Mouse (Mus musculus): ENCODE data around the gene Ddit4. TPM values are rescaled to one million over a fixed set of nuclear protein-coding genes. Genes with fewer than 3 reads are reported as not detected.

The Ddit4 gene
- polyA plus RNA-seq, 1 experiment: 0.06 TPM

DNA sequence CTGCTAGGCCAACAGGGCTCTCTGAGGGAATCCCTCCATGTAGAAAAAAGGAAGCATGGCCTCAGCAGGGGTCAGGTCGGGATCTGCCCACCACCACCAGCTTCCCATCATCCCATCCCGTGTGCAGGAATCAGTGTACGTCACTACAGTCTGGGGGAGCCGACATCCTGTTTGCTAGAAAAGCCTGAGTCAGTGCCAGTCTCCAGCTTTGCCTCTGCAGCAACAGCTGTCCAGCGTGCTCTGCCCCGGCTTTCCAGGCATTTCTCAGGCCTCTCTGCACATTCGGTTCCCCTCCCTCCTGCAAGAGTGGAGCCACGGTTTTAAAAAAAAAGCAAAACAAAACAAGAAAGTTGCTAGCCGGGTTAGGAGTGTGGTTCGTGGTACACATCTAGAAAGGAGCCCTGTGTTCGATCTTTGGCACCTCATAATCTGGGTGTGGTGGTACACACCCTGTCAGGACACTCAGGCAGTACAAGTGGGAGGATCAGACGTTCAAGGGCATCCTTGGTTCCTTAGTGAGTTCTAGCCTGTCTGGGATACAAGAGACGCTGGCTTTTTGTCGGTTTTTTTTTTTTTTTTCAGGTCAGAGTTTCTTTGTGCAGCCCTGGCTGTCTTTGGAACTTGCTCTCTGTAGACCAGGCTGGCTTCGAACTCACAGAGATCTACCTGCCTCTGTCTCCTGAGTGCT, 32.0 kb downstream of the Ddit4 start:
- peaks cover 43% of the 10 kb centered on the region for H3K4me1 ChIP-seq (ENCODE audit: control insufficient read depth)
- H3K27me3 ChIP-seq (ENCODE audit: control insufficient read depth): peaks cover 8% of the 10 kb centered on the region; the same call in 1 of the 2 replicates
- no peaks in the 10 kb centered on the region for H3K36me3 ChIP-seq (ENCODE audit: control insufficient read depth)
- no peaks in the 10 kb centered on the region for H3K9me3 ChIP-seq (ENCODE audit: control insufficient read depth, low read length)
- H3K4me3 ChIP-seq (replicated peaks): no peak overlapping the region
- no peak for TF ChIP-seq GATA1 (IDR thresholded peaks at IDR 0.05; ENCODE audit: low read length)
- TF ChIP-seq TAL1 (IDR thresholded peaks at IDR 0.05; ENCODE audit: low read length): no peak

GRCm38 (mm10) chr10:59918111-59918510, 33.5 kb downstream of the Ddit4 start:
- TF ChIP-seq TAL1 (IDR thresholded peaks at IDR 0.05; ENCODE audit: low read length) (no peak), GATA1 (IDR thresholded peaks at IDR 0.05; ENCODE audit: low read length) (no peak)

DNA sequence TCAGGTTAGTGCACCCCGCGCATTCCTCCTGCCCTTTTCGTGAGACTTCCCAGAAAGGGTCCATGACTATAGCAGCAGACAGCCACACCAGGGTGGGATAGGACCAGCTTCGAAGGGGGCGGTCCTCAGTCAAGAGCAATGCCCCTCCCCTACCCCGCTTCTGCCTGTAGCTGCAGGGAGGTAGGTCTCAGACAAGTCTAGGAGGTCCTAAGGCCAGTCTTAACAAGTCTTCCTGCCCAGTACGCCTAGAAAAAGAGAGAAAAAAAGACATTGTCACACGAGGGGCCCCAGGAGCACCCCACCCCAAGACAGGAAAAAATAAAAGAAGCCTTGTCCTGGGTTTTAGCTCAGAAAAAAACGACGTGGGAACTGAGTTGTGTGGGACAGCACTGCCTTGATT, 35.0 kb downstream of the Ddit4 start:
- TF ChIP-seq TAL1 (IDR thresholded peaks at IDR 0.05; ENCODE audit: low read length): no peak
- no peak for TF ChIP-seq GATA1 (IDR thresholded peaks at IDR 0.05; ENCODE audit: low read length)
- Histone ChIP-seq H3K27me3 (ENCODE audit: control insufficient read depth) (peaks cover 29% of the 10 kb centered on the region), H3K36me3 (ENCODE audit: control insufficient read depth) (no peaks in the 10 kb centered on the region), H3K4me1 (ENCODE audit: control insufficient read depth) (peaks cover 40% of the 10 kb centered on the region), H3K9me3 (ENCODE audit: control insufficient read depth, low read length) (no peaks in the 10 kb centered on the region), H3K4me3 (replicated peaks) (peak overlapping the region; percentile 16)

More at GRCm38 (mm10) chr10:59918111-59918510, 33.5 kb downstream of the Ddit4 start:
- H3K4me1 ChIP-seq (ENCODE audit: control insufficient read depth): peaks cover 43% of the 10 kb centered on the region
- no peaks in the 10 kb centered on the region for H3K9me3 ChIP-seq (ENCODE audit: control insufficient read depth, low read length)
- H3K27me3 ChIP-seq (ENCODE audit: control insufficient read depth): peaks cover 14% of the 10 kb centered on the region
- no peak overlapping the region for H3K4me3 ChIP-seq (replicated peaks)
- no peaks in the 10 kb centered on the region for H3K36me3 ChIP-seq (ENCODE audit: control insufficient read depth)

GRCm38 (mm10) chr10:59916159-59916558, 35.5 kb downstream of the Ddit4 start:
- Histone ChIP-seq H3K9me3 (ENCODE audit: control insufficient read depth, low read length) (no peaks in the 10 kb centered on the region), H3K4me1 (ENCODE audit: control insufficient read depth) (peaks cover 37% of the 10 kb centered on the region), H3K4me3 (replicated peaks) (no peak overlapping the region), H3K36me3 (ENCODE audit: control insufficient read depth) (no peaks in the 10 kb centered on the region), H3K27me3 (ENCODE audit: control insufficient read depth) (peaks cover 34% of the 10 kb centered on the region)
- TF ChIP-seq GATA1 (IDR thresholded peaks at IDR 0.05; ENCODE audit: low read length) (no peak), TAL1 (IDR thresholded peaks at IDR 0.05; ENCODE audit: low read length) (no peak)

- H3K36me3 ChIP-seq (ENCODE audit: control insufficient read depth): no peaks in the 10 kb centered on the region
- no peaks in the 10 kb centered on the region for H3K9me3 ChIP-seq (ENCODE audit: control insufficient read depth, low read length)
- no peak for TF ChIP-seq GATA1 (IDR thresholded peaks at IDR 0.05; ENCODE audit: low read length)
- no peak for TF ChIP-seq TAL1 (IDR thresholded peaks at IDR 0.05; ENCODE audit: low read length)
- H3K4me1 ChIP-seq (ENCODE audit: control insufficient read depth): peaks cover 29% of the 10 kb centered on the region
- no peak overlapping the region for H3K4me3 ChIP-seq (replicated peaks)
- H3K27me3 ChIP-seq (ENCODE audit: control insufficient read depth): peaks cover 42% of the 10 kb centered on the region
These were observed 36.3 kb downstream of the Ddit4 start for GRCm38 (mm10) chr10:59915196-59915962.

DNA sequence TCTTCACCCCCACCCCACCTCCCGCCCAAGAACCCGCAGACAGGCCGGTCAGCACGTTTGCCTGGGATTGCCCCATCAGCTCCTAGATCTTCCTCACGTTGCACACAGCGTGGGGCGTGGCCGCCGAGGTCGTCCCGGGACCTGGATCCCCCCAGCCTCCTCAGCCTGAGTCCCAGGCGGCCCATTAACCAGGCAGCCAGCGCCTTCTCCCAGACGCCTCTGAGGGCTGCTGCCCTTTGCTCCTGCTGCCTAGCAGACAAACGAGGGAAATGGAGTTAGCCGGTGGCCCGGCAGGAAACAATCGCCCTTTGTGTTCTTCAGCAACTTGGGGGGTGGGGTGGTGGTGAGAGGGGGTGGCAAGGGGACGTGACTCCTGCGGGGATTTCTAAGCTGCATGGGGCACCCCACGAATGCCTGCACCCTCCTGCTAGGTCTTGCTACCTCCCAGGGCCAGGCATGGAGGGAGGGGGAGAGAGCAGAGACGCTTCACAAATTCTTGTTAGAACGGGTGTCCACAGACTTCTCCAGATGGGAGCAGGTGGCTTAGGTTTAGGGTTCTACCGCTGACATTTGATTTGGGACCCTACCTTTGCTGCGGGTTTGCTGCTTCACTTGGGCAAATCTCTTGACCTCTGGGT, 40.0 kb downstream of the Ddit4 start:
- Histone ChIP-seq H3K36me3 (ENCODE audit: control insufficient read depth) (no peaks in the 10 kb centered on the region), H3K9me3 (ENCODE audit: control insufficient read depth, low read length) (no peaks in the 10 kb centered on the region), H3K27me3 (ENCODE audit: control insufficient read depth) (peaks cover 64% of the 10 kb centered on the region), H3K4me3 (replicated peaks) (no peak overlapping the region), H3K4me1 (ENCODE audit: control insufficient read depth) (peaks cover 32% of the 10 kb centered on the region)
- TF ChIP-seq TAL1 (IDR thresholded peaks at IDR 0.05; ENCODE audit: low read length): no peak
- TF ChIP-seq GATA1 (IDR thresholded peaks at IDR 0.05; ENCODE audit: low read length): no peak

GRCm38 (mm10) chr10:59911091-59911490, 40.5 kb downstream of the Ddit4 start:
- Histone ChIP-seq H3K36me3 (ENCODE audit: control insufficient read depth) (no peaks in the 10 kb centered on the region), H3K27me3 (ENCODE audit: control insufficient read depth) (peaks cover 60% of the 10 kb centered on the region), H3K4me3 (replicated peaks) (no peak overlapping the region), H3K4me1 (ENCODE audit: control insufficient read depth) (peaks cover 27% of the 10 kb centered on the region), H3K9me3 (ENCODE audit: control insufficient read depth, low read length) (no peaks in the 10 kb centered on the region)
- TF ChIP-seq TAL1 (IDR thresholded peaks at IDR 0.05; ENCODE audit: low read length): no peak
- TF ChIP-seq GATA1 (IDR thresholded peaks at IDR 0.05; ENCODE audit: low read length): no peak

- no peak overlapping the region for H3K4me3 ChIP-seq (replicated peaks)
- peaks cover 59% of the 10 kb centered on the region for H3K27me3 ChIP-seq (ENCODE audit: control insufficient read depth)
- no peaks in the 10 kb centered on the region for H3K36me3 ChIP-seq (ENCODE audit: control insufficient read depth)
- H3K9me3 ChIP-seq (ENCODE audit: control insufficient read depth, low read length): no peaks in the 10 kb centered on the region
- no peak for TF ChIP-seq GATA1 (IDR thresholded peaks at IDR 0.05; ENCODE audit: low read length)
- no peak for TF ChIP-seq TAL1 (IDR thresholded peaks at IDR 0.05; ENCODE audit: low read length)
- H3K4me1 ChIP-seq (ENCODE audit: control insufficient read depth): peaks cover 21% of the 10 kb centered on the region
These were observed 42.2 kb downstream of the Ddit4 start for GRCm38 (mm10) chr10:59909357-59909847.

Data from erythroblast, embryonic 14.5 days (primary cell).